Mouse (Mus musculus) neural tube, embryonic 15.5 days (tissue): Measurements from ENCODE around the gene Tmbim4. TPM values are rescaled to one million over a fixed set of nuclear protein-coding genes. Genes with fewer than 3 reads are reported as not detected.

ENCODE experiments used
- ATAC-seq: fragments of 200-750 bp; cut with Nextera tagmentation; 2 replicates; pipeline ENCODE4 v1.8.0; 2017; ENCODE audit warnings: mild to moderate bottlenecking, moderate TSS enrichment, moderate library complexity; ENCODE audit not compliant: low FRiP score
- H3K27ac ChIP-seq: fragments of 300-500 bp; sonication (generic); replicated peaks from 2 replicates; pipeline ENCODE4 v1.5.1; 2015; ENCODE audit warnings: mild to moderate bottlenecking, inconsistent platforms
- H3K27me3 ChIP-seq: fragments of 300-500 bp; sonication (generic); replicated peaks from 2 replicates; pipeline ENCODE4 v1.6.1; 2015; ENCODE audit warnings: inconsistent platforms
- H3K36me3 ChIP-seq: fragments of 300-500 bp; sonication (generic); 2 replicates; pipeline ENCODE4 v1.6.1; 2015; ENCODE audit warnings: inconsistent platforms
- H3K4me1 ChIP-seq: fragments of 300-500 bp; sonication (generic); 2 replicates; pipeline ENCODE4 v1.6.1; 2015; ENCODE audit warnings: inconsistent platforms
- H3K4me2 ChIP-seq: fragments of 300-500 bp; sonication (generic); 2 replicates; pipeline ENCODE4 v1.6.1; 2015; ENCODE audit warnings: inconsistent platforms, mild to moderate bottlenecking, moderate library complexity
- H3K4me3 ChIP-seq: fragments of 300-500 bp; sonication (generic); replicated peaks from 2 replicates; pipeline ENCODE4 v1.5.1; 2015; ENCODE audit warnings: mild to moderate bottlenecking, inconsistent platforms
- H3K9ac ChIP-seq: fragments of 300-500 bp; sonication (generic); replicated peaks from 2 replicates; pipeline ENCODE4 v1.6.1; 2015; ENCODE audit warnings: mild to moderate bottlenecking, inconsistent platforms
- H3K9me3 ChIP-seq: fragments of 300-500 bp; sonication (generic); replicated peaks from 2 replicates; pipeline ENCODE4 v1.6.1; 2016; ENCODE audit warnings: inconsistent platforms
- WGBS: fragments of 180-500 bp; shearing (Covaris S2); methylation state at CpG from one replicate; pipeline ENCODE4 v1.1.7; 2015; ENCODE audit warnings: mixed read lengths; 5-methylcytosine and 5-hydroxymethylcytosine counted together
- polyA plus RNA-seq: library from polyadenylated mRNA; unstranded; fragments of >200 nt; fragmentation: Nextera tagmentation; extraction: Ambion mirVana; gene quantifications from 2 replicates; pipeline ENCODE4 v1.2.1, GENCODE M21; 2015

Tmbim4 gene
- polyA plus RNA-seq, 1 experiment from 2014 or later: 114 TPM

- Histone ChIP-seq H3K4me2 (no peak overlapping the region), H3K27ac (no peak overlapping the region), H3K4me1 (no peaks in the 10 kb centered on the region), H3K27me3 (no peaks in the 10 kb centered on the region), H3K9me3 (no peaks in the 10 kb centered on the region), H3K9ac (no peak overlapping the region), H3K36me3 (peaks cover 20% of the 10 kb centered on the region), H3K4me3 (no peak overlapping the region)
- no peak for ATAC-seq
- WGBS: 86% methylated on average over 7 of the region's 7 CpGs
These were observed 19.4 kb downstream of the Tmbim4 start for GRCm38 (mm10) chr10:120220776-120221175.

GRCm38 (mm10) chr10:120226871-120227661, 25.7 kb downstream of the Tmbim4 start, which contains the start of gene Llph:
Llph (plus strand) TSS chr10:120227070.
- Histone ChIP-seq H3K36me3 (peaks cover 17% of the 10 kb centered on the region), H3K27ac (peak within 1 kb of the TSS; percentile 58), H3K9me3 (no peaks in the 10 kb centered on the region), H3K4me2 (peak within 1 kb of the TSS; percentile 91), H3K27me3 (no peaks in the 10 kb centered on the region), H3K9ac (peak within 1 kb of the TSS; percentile 72), H3K4me3 (peak within 1 kb of the TSS; percentile 91), H3K4me1 (peaks cover 23% of the 10 kb centered on the region)
- under 1% methylated on average over 57 of the region's 57 CpGs for WGBS
- peak; percentile 95 for ATAC-seq

- Histone ChIP-seq H3K4me1 (peaks cover 19% of the 10 kb centered on the region), H3K9me3 (no peaks in the 10 kb centered on the region), H3K4me2 (no peak overlapping the region), H3K27ac (no peak overlapping the region), H3K27me3 (no peaks in the 10 kb centered on the region), H3K9ac (no peak overlapping the region), H3K4me3 (no peak overlapping the region), H3K36me3 (peaks cover 23% of the 10 kb centered on the region)
- 35% methylated on average over 5 of the region's 5 CpGs for WGBS
- ATAC-seq: no peak
These were observed 30.3 kb downstream of the Tmbim4 start for GRCm38 (mm10) chr10:120231718-120232117.

GRCm38 (mm10) chr10:120233655-120234367, 32.4 kb downstream of the Tmbim4 start:
- WGBS: 36% methylated on average over 18 of the region's 18 CpGs

GRCm38 (mm10) chr10:120236855-120237254, 35.5 kb downstream of the Tmbim4 start:
- Histone ChIP-seq H3K4me3 (no peak overlapping the region), H3K4me1 (no peaks in the 10 kb centered on the region), H3K27me3 (0 out of 2 replicates have a peak, but pooled peaks cover 5% of the 10 kb centered on the region), H3K4me2 (no peak overlapping the region), H3K9ac (no peak overlapping the region), H3K27ac (no peak overlapping the region), H3K36me3 (peaks cover 6% of the 10 kb centered on the region; the same call in 1 of the 2 replicates), H3K9me3 (no peaks in the 10 kb centered on the region)
- 55% methylated on average over 9 of the region's 9 CpGs for WGBS
- no peak for ATAC-seq

More at GRCm38 (mm10) chr10:120233655-120234367, 32.4 kb downstream of the Tmbim4 start:
- Histone ChIP-seq H3K27ac (no peak overlapping the region), H3K4me1 (peaks cover 6% of the 10 kb centered on the region), H3K4me3 (no peak overlapping the region), H3K4me2 (no peak overlapping the region), H3K27me3 (no peaks in the 10 kb centered on the region), H3K9me3 (no peaks in the 10 kb centered on the region), H3K9ac (no peak overlapping the region), H3K36me3 (peaks cover 23% of the 10 kb centered on the region)
- no peak for ATAC-seq

GRCm38 (mm10) chr10:120238241-120238640, 36.9 kb downstream of the Tmbim4 start:
- H3K9ac ChIP-seq: no peak overlapping the region
- no peaks in the 10 kb centered on the region for H3K4me1 ChIP-seq
- no peak overlapping the region for H3K27ac ChIP-seq
- ATAC-seq: no peak
- H3K36me3 ChIP-seq: no peaks in the 10 kb centered on the region
- 97% methylated on average over 8 of the region's 8 CpGs for WGBS
- H3K27me3 ChIP-seq: 0 out of 2 replicates have a peak, but pooled peaks cover 5% of the 10 kb centered on the region
- no peak overlapping the region for H3K4me3 ChIP-seq
- no peak overlapping the region for H3K4me2 ChIP-seq
- no peaks in the 10 kb centered on the region for H3K9me3 ChIP-seq

- no peak overlapping the region for H3K4me2 ChIP-seq
- 0 out of 2 replicates have a peak, but pooled peaks cover 5% of the 10 kb centered on the region for H3K27me3 ChIP-seq
- no peaks in the 10 kb centered on the region for H3K4me1 ChIP-seq
- H3K36me3 ChIP-seq: no peaks in the 10 kb centered on the region
- no peak overlapping the region for H3K9ac ChIP-seq
- no peak overlapping the region for H3K4me3 ChIP-seq
- WGBS: 67% methylated on average over 6 of the region's 6 CpGs
- no peaks in the 10 kb centered on the region for H3K9me3 ChIP-seq
- no peak for ATAC-seq
- no peak overlapping the region for H3K27ac ChIP-seq
These were observed 38.1 kb downstream of the Tmbim4 start for GRCm38 (mm10) chr10:120239476-120239875.

- H3K9ac ChIP-seq: no peak overlapping the region
- 0 out of 2 replicates have a peak, but pooled peaks cover 5% of the 10 kb centered on the region for H3K27me3 ChIP-seq
- ATAC-seq: no peak
- WGBS: 75% methylated on average over 6 of the region's 6 CpGs
- no peak overlapping the region for H3K4me2 ChIP-seq
- no peak overlapping the region for H3K4me3 ChIP-seq
- peaks cover 2% of the 10 kb centered on the region; the same call in 1 of the 2 replicates for H3K4me1 ChIP-seq
- H3K27ac ChIP-seq: no peak overlapping the region
- no peaks in the 10 kb centered on the region for H3K36me3 ChIP-seq
- no peaks in the 10 kb centered on the region for H3K9me3 ChIP-seq
These were observed 41.0 kb downstream of the Tmbim4 start for GRCm38 (mm10) chr10:120242421-120242820.

GRCm38 (mm10) chr10:120245681-120246080, 44.3 kb downstream of the Tmbim4 start:
- Histone ChIP-seq H3K36me3 (no peaks in the 10 kb centered on the region), H3K9me3 (no peaks in the 10 kb centered on the region), H3K9ac (no peak overlapping the region), H3K27me3 (no peaks in the 10 kb centered on the region; the same call in 1 of the 2 replicates), H3K4me1 (peaks cover 2% of the 10 kb centered on the region; the same call in 1 of the 2 replicates), H3K4me2 (no peak overlapping the region), H3K4me3 (no peak overlapping the region), H3K27ac (no peak overlapping the region)
- WGBS: 87% methylated on average over 5 of the region's 5 CpGs
- no peak for ATAC-seq

- Histone ChIP-seq H3K36me3 (no peaks in the 10 kb centered on the region), H3K9ac (no peak overlapping the region), H3K27ac (no peak overlapping the region), H3K4me3 (no peak overlapping the region), H3K9me3 (no peaks in the 10 kb centered on the region), H3K4me2 (0 out of 2 replicates have a peak overlapping the region, but pooled peaks have one; percentile 9), H3K27me3 (no peaks in the 10 kb centered on the region; the same call in 1 of the 2 replicates), H3K4me1 (peaks cover 2% of the 10 kb centered on the region; the same call in 1 of the 2 replicates)
- ATAC-seq: no peak
- 19% methylated on average over 9 of the region's 9 CpGs for WGBS
These were observed 45.8 kb downstream of the Tmbim4 start for GRCm38 (mm10) chr10:120246994-120247750.
